Mouse (Mus musculus) brain, embryonic 14.5 days (tissue): ENCODE data around the gene Cd209a.

Experiments
- CTCF ChIP-seq: fragments of 200-500 bp; IDR thresholded peaks from 2 replicates; pipeline ENCODE4 v1.5.1; 2012; ENCODE audit warnings: inconsistent platforms, mild to moderate bottlenecking, moderate library complexity, borderline replicate concordance; ENCODE audit not compliant: insufficient read depth, insufficient read length; ENCODE audit errors: extremely low read depth
- POLR2A ChIP-seq: fragments of 200-500 bp; IDR thresholded peaks from 2 replicates; pipeline ENCODE4 v1.6.1; 2012; ENCODE audit warnings: mild to moderate bottlenecking, inconsistent platforms, borderline replicate concordance; ENCODE audit not compliant: poor library complexity, insufficient read depth, insufficient read length, severe bottlenecking; ENCODE audit errors: extremely low read depth

DNA sequence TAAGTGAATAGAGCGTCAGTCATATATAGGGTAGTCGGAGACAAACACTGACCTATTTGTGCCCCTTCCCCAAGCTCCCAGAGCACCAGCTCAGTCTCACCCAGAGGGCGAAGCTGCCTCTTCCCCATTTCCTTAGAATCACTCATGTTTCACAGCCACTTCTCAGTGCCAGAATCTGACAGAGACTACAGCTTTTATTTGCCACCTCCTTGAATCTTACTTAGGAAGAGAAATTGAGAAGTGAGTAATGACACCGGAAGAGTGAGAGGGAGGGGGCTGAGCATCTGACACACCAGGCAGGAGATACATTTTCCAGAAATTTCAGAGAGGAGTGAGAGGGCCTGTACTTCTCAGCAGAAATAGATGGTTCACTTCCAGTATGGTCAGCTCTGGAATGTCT is at the start of gene Cd209a:
- no peak for TF ChIP-seq POLR2A
- TF ChIP-seq CTCF = no peak
